Mouse (Mus musculus) CD4-positive helper T cell, adult 2 months (primary cell): ENCODE data around the gene Olfr114.

ENCODE experiments used
- DNase-seq: peaks from one replicate; pipeline ENCODE4 v3.0.0-alpha.2; 2012; ENCODE audit warnings: low read depth, missing footprints, low spot score

The Olfr114 gene

DNA sequence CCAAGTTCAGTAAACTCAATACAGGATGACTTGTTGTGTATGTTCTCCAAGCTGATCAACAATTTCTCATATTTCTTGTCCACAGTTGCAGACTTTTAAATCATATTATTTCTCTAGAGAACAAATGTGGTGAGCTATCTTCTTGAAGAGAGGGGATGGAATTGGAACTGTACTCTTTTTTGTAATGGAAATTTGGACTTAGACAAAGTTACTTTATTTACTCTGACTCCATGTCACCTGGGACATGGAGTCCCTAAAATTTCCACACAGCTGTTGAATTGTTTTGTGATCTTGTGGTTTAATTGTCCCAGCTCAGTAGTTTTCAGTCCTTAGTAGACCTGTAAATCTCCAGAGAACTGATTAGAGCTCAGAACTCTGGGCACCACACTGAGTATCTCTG lies at the start of gene Olfr114:
Gene Olfr114, minus strand, starts transcription at position 101 of the 400 bp plus-strand sequence.
- no peak for DNase-seq

DNA sequence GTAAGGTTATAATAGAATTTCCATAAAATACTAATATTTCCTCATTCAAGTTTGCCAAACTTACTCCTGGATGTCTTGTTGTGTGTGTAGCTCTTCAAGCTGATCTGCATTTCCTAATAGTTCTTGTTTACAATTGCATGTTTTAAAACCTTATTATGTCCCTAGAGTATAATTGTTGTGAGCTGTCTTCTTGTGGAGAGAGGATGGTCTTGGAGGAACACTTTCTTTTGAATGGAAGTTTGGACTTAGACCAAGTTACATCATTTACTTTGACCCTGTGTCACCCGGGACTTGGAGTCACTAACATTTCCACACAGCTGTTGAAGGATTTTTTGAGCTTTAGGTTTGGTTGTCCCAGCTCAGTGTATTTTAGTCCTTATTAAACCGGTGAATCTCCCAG lies 34.5 kb upstream of the Olfr114 start, which contains the start of the genes Olfr115 and Olfr116:
Gene Olfr115, minus strand, starts transcription at position 101 of the 400 bp plus-strand sequence.
Gene Olfr116, minus strand, starts transcription at position 191 of the 400 bp plus-strand sequence.
- DNase-seq, result no peak

DNA sequence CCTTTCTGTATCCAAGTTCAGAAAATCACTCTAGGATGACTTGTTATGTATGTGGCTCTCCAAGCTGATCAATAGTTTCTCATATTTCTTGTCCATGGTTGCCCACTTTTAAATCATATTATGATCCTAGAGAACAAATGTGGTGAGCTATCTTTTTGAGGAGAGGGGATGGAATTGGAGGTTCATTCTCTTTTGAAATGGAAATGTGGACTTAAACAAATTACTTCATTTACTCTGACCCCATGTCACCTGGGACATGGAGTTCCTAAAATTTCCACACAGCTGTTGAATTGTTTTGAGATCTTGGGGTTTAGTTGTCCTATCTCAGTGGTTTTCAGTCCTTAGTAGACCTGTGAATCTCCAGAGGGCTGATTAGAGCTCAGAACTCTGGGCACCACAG lies 15.0 kb downstream of the Olfr114 start, which contains the start of gene Olfr113:
Gene Olfr113, minus strand, starts transcription at position 101 of the 400 bp plus-strand sequence.
- no peak for DNase-seq

DNA sequence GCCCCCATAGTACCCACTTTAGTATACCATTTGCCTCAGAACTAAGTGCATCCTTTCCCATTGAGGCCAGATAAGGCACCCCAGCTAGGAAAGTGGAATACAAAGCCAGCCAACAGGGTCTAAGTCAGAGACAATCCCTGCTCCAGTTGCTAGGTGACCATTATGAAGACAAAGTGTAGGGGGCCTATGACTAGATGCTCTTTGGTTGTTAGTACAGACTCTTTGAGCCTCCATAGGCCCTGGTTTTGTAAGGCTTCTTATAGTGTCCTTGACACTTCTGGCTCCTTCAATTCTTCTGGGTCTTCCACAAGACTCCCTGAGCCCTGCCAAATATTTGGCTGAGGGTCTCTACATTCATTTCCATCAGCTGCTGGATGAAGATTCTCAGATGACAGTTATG lies 23.2 kb downstream of the Olfr114 start, which contains the start of gene Olfr112:
Gene Olfr112, minus strand, starts transcription at position 101 of the 400 bp plus-strand sequence.
- DNase-seq, result no peak

DNA sequence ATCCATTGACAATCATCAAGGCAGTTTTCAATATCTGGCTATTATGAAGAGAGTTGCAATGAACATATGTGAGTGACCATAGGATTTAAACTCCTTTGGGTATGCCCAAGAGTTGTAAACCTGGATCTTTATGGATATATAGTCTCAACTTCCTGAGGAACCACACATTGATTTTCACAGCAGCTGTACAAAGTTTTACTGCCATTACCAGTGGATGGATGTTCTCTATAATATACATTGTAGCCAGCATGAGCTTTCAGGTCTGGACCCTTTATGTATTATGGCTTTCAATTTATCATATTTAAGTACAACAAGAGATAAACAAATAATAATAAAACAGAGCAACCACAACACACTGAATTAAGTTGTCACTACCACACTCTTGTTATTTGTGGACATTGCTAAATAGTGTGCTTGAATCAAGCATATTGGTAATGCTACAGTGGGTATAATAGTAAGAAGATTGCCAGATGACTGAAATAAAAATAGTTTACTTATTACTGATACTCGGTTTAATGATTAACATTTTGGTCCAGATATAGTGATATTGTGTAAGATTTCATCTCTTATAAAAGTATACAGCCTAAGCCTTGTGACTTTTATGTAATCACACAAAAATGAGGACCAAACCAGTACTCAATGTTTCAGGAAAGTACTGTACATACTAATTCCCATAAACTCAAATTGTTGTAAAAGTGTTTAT lies 33.5 kb downstream of the Olfr114 start:
- no peak for DNase-seq

DNA sequence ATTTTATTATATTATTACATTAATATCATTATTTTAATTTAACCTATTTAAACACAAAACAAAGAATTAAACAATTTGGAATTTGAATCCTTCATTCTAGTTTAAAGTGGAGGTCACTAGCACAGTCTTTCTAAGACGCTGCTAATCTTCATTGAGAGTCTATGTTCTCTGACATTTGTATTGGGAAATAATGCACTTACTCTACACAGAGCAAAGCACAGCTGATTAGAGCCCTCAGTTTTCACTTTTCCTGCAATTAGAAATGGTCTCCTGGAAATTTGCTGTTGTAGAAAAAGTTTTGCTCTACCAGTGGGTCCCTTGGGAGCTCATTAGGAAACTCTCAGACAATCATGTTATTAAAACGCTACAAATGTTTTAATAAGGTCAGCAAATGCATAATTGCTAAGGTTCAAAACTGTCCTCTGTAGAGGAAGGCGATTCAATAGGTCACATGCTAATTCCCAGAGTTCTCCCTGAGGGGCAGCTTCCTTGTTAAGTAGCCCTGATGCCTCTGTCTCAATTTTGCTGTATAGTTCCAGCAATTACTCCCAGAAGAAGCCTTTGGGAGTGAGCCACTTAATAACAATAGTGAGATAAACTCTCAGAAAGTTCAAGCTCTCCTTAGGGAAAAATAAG lies 48.6 kb downstream of the Olfr114 start:
- no peak for DNase-seq

DNA sequence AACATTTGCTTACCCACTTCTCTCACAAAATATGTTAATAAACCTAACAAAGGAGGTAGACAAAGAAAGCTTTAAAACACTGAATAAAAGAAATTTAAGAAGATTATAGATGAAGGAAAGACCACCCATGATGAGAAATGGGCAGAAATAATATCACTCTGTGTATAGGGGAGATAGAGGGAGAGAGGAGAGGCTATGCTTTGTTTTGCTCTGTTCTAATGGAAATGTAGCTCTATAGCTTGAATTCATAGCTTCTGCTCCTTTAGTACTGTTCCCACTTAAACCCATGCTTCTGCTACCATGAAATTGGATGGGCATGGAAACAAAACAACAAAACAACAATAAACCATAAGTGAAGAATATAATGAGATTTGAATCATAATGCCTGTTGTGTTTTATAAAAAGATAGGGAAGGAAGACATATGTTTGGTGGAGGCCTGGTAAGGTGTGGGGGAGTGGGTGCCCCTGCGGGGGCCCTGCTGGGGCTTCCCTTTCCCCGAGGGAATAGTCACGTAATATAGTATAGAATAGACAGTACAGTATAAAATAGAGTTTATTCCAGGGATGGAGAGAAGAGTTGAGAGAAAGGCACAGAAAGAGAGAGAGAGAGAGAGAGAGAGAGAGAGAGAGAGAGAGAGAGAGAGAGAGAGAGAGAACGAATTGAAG lies 51.0 kb downstream of the Olfr114 start:
- no peak for DNase-seq
